Mouse (Mus musculus): ENCODE measurements around the gene Atad2b.

Atad2b gene

DNA sequence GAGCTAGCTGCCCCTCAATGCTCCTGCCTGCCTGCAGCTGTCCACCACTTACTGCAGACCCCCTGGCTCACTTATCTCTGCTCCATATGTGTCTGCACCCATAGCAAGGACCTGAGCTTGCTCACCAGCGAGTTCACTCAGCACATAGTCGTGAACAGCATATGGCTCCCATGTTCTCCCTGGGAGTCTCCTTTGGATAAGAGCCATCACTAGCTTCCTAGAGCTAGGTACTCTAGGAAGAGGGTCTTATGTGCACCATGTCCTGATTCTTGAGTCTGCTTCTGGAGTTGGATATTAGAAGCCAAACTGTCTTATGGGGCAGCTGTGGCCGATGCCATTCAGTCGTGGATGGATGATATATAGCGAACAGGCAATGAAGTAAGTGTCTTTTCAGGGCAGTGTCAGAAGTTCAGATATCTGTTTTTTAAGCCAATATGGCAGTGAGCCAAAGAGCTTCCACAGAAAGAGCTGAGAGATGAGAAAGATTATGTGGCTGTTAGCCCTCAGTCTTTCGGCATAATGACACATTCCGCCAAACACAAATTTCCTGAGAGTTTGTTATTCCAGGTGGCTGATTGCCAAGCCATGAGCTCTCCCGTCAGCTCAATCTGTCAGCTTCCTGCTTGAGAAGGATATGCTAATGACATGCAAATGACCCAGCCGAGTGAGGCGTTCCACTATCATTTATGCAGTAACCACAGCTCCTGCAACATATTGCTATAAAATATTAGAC lies 170.8 kb downstream of the Atad2b start:
- peak; percentile 58 for DNase-seq

DNA sequence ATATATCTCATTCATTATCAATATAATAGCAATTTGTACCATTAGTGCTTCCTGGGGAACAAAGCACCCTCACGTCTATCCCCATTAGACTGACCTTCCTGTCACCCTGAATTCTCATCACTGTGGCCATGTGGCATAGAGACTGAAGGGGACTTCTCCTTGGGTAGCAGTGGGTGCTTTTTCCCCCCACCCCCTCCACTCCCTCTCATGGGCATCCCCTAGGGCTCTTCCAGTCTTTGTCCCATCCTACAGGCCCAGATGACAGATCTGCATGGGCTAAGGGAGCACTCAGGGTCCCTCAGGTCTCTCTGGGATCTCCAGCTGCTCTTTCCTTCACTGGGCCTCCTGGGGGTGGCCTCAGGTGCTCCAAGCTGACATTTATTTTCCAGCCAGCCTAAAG lies 171.5 kb downstream of the Atad2b start:
- DNase-seq, result no peak
